ENCODE assay signal across 8 mouse cellular contexts in the genomic region with DNA sequence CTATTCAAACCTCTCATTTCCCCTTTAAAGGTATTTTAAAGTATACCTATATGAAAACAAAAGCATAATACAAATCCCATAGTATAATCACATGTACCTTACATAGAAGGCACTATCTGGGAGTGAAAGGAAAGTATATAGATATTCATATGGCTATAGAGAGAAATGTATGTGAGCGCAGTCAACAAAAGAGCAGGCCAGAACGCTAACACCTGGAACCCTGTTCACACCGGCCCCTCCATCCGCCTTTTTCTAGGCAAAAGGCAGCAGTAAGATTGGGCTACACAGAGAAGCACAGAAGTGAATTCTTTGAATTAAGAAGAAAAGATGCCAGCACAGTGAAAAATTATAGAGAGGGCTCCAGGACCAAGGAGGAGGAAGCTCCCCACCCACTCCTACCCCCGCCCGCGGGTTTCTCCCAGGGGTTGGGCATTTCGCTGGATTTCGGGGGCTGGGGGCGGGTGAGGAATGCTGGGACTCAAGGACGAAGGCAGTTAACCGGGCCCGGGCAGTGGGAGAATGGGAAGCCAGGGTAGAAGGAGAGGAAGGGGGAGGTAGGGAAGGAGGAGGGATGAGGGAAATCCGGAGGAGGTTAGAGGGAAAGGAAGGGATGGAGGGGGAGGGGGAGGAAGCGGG. TPM values are rescaled to one million over a fixed set of nuclear protein-coding genes. Genes with fewer than 3 reads are reported as not detected.
DNase-seq lines count a peak whose midpoint lies in the region; ATAC-seq and TF ChIP-seq lines count a peak whose summit lies in the region.

No protein-coding gene starts in this region.

- DNase-seq in layer of hippocampus, adult 2 months (ENCODE audit: low spot score in 2 of 2), result no peak
- no peak for DNase-seq in layer of hippocampus, adult 9-11 months
- no peak for DNase-seq in MEL (ENCODE audit: low read depth, low spot score)
- DNase-seq in limb, embryonic 14.5 days (ENCODE audit: low spot score), result no peak
- DNase-seq in spleen, adult 12 weeks (ENCODE audit: low spot score), result peak; percentile 9
- DNase-seq in gastrocnemius, adult 8-10 months (ENCODE audit: low spot score in 2 of 2), result no peak
- no peak for DNase-seq in layer of hippocampus, adult 11-12 months (ENCODE audit: low spot score)

- H3K4me1 ChIP-seq in MEL (ENCODE audit: control insufficient read depth in 1 of 2, insufficient read depth in 2 of 2, low read length in 2 of 2), result peaks cover 0 to 1% of the 10 kb centered on the region in 2 experiments; a peak in 1 of 4 replicates
- peaks cover 5% of the 10 kb centered on the region; the same call in 1 of the 2 replicates for H3K4me1 ChIP-seq in embryonic facial prominence, embryonic 15.5 days
- H3K4me1 ChIP-seq in limb, embryonic 14.5 days (ENCODE audit: control insufficient read depth, insufficient read depth, low read length), result peaks cover 6% of the 10 kb centered on the region; the same call in 1 of the 2 replicates

- TF ChIP-seq POLR2A in MEL (IDR thresholded peaks at IDR 0.05; ENCODE audit: control insufficient read depth in 1 of 2, insufficient read depth in 1 of 2, low read depth in 1 of 2, low read length in 2 of 2, poor library complexity in 1 of 2), result no peak
- no peak for TF ChIP-seq POLR2A in limb, embryonic 14.5 days (IDR thresholded peaks at IDR 0.05; ENCODE audit: borderline replicate concordance, extremely low read depth, insufficient read depth, insufficient read length)

- H3K36me3 ChIP-seq in MEL (ENCODE audit: control insufficient read depth in 1 of 2, insufficient read depth in 2 of 2, low read length in 2 of 2), result peaks cover 0 to 15% of the 10 kb centered on the region in 2 experiments; a peak in 2 of 4 replicates
- no peaks in the 10 kb centered on the region for H3K36me3 ChIP-seq in embryonic facial prominence, embryonic 15.5 days
- H3K36me3 ChIP-seq in limb, embryonic 14.5 days (ENCODE audit: control insufficient read depth, insufficient read depth, low read length), result peaks cover 3% of the 10 kb centered on the region

- WGBS in embryonic facial prominence, embryonic 15.5 days, result under 1% methylated on average over 15 of the region's 15 CpGs
- WGBS in limb, embryonic 14.5 days, result 2% methylated on average over 15 of the region's 15 CpGs

- peak overlapping the region; percentile 89 for H3K4me3 ChIP-seq in layer of hippocampus, adult 2 months
- H3K4me3 ChIP-seq in MEL (ENCODE audit: control insufficient read depth in 1 of 2, insufficient read depth in 1 of 2, low read depth in 2 of 2, low read length in 2 of 2), result peak overlapping the region; percentile 75 to 94
- peak overlapping the region; percentile 61 for H3K4me3 ChIP-seq in embryonic facial prominence, embryonic 15.5 days (replicated peaks)
- H3K4me3 ChIP-seq in limb, embryonic 14.5 days (replicated peaks; ENCODE audit: low read length), result peak overlapping the region; percentile 60

- H3K9ac ChIP-seq in MEL (ENCODE audit: control insufficient read depth, low read depth, low read length, poor library complexity, severe bottlenecking), result peak overlapping the region; percentile 80
- peak overlapping the region; percentile 78 for H3K9ac ChIP-seq in embryonic facial prominence, embryonic 15.5 days
- peak overlapping the region; percentile 87 for H3K9ac ChIP-seq in limb, embryonic 14.5 days (ENCODE audit: low read depth, low read length, severe bottlenecking)

- TF ChIP-seq CTCF in layer of hippocampus, adult 2 months (conservative IDR thresholded peaks at IDR 0.05), result no peak
- TF ChIP-seq CTCF in MEL (IDR thresholded peaks at IDR 0.05 in 2 of 3, conservative IDR thresholded peaks at IDR 0.05 in 1 of 3; ENCODE audit: control insufficient read depth in 1 of 3, insufficient read depth in 1 of 3, low read depth in 2 of 3, low read length in 3 of 3, poor library complexity in 1 of 3, severe bottlenecking in 1 of 3), result no peak

- no peak for ATAC-seq in embryonic facial prominence, embryonic 15.5 days (ENCODE audit: insufficient number of reproducible peaks, low FRiP score, low TSS enrichment, low read depth)
- ATAC-seq in limb, embryonic 14.5 days (ENCODE audit: low FRiP score, low read depth), result no peak

- H3K9me3 ChIP-seq in MEL (replicated peaks; ENCODE audit: insufficient read depth, low read length), result no peaks in the 10 kb centered on the region
- no peaks in the 10 kb centered on the region for H3K9me3 ChIP-seq in embryonic facial prominence, embryonic 15.5 days (replicated peaks)
- H3K9me3 ChIP-seq in limb, embryonic 14.5 days (ENCODE audit: control insufficient read depth, low read length), result no peaks in the 10 kb centered on the region

- TF ChIP-seq EP300 in MEL (IDR thresholded peaks at IDR 0.05; ENCODE audit: low read depth in 1 of 2, low read length in 2 of 2), result no peak

- H3K27ac ChIP-seq in layer of hippocampus, adult 2 months, result peak overlapping the region; percentile 99
- H3K27ac ChIP-seq in MEL (ENCODE audit: control insufficient read depth, low read depth, low read length), result no peak overlapping the region; the same call in 1 of the 2 replicates
- peak overlapping the region; percentile 99 for H3K27ac ChIP-seq in embryonic facial prominence, embryonic 15.5 days (replicated peaks)
- H3K27ac ChIP-seq in limb, embryonic 14.5 days (replicated peaks; ENCODE audit: low read depth, low read length), result peak overlapping the region; percentile 99

- H3K4me2 ChIP-seq in embryonic facial prominence, embryonic 15.5 days (replicated peaks), result peak overlapping the region; percentile 60
- peak overlapping the region; percentile 66 for H3K4me2 ChIP-seq in limb, embryonic 14.5 days (replicated peaks; ENCODE audit: low read depth, low read length, severe bottlenecking)

- no peak for TF ChIP-seq RAD21 in MEL (IDR thresholded peaks at IDR 0.05; ENCODE audit: low read depth, low read length)

- no peaks in the 10 kb centered on the region for H3K27me3 ChIP-seq in MEL (ENCODE audit: control insufficient read depth in 1 of 2, insufficient read depth in 2 of 2, low read length in 2 of 2)
- no peaks in the 10 kb centered on the region for H3K27me3 ChIP-seq in embryonic facial prominence, embryonic 15.5 days
- H3K27me3 ChIP-seq in limb, embryonic 14.5 days (ENCODE audit: control insufficient read depth, insufficient read depth, low read length), result no peaks in the 10 kb centered on the region

- H3K79me2 ChIP-seq in MEL (ENCODE audit: control insufficient read depth, insufficient read depth, low read length, poor library complexity), result peaks cover 6% of the 10 kb centered on the region

TF ChIP-seq in MEL, 35 proteins besides CTCF, POLR2A, EP300 and RAD21:
- TF ChIP-seq RCOR1 (IDR thresholded peaks at IDR 0.05; ENCODE audit: low read depth, low read length) (no peak), TAL1 (IDR thresholded peaks at IDR 0.05; ENCODE audit: low read length) (no peak), E2F4 (IDR thresholded peaks at IDR 0.05; ENCODE audit: borderline replicate concordance, low read depth, low read length) (no peak), NRF1 (IDR thresholded peaks at IDR 0.05; ENCODE audit: insufficient read depth, low read depth, low read length, poor library complexity, severe bottlenecking) (no peak), ZMIZ1 (IDR thresholded peaks at IDR 0.05; ENCODE audit: low read depth, low read length) (no peak), POLR2AphosphoS5 (IDR thresholded peaks at IDR 0.05; ENCODE audit: borderline replicate concordance, low read depth, low read length) (no peak), MYC (IDR thresholded peaks at IDR 0.05; ENCODE audit: low read depth, low read length) (no peak), USF2 (IDR thresholded peaks at IDR 0.05; ENCODE audit: borderline replicate concordance in 1 of 2, insufficient read depth in 1 of 2, low read depth in 1 of 2, low read length in 2 of 2) (no peak), UBTF (IDR thresholded peaks at IDR 0.05; ENCODE audit: borderline replicate concordance, insufficient read depth, low read depth, low read length) (no peak)
TF ChIP-seq in MEL: peak in this region for 0.

RNA-seq across cellular contexts. Expression of gene Sppl2a, which starts 0.7 kb away (rescaled TPM):
- total RNA-seq in layer of hippocampus, adult 2 months (2021), result 10 to 100 TPM; 28.5 to 29.1 TPM
- total RNA-seq in MEL (2012; rRNA removed), result 16.6 and 17.5 TPM in 2 replicates
- polyA plus RNA-seq in MEL (2012; ENCODE audit: insufficient read depth in 1 of 2, insufficient read length in 2 of 2, low read depth in 1 of 2, low replicate concordance in 2 of 2, missing spikeins in 1 of 2), result 10 to 100 TPM in 1 of 2 experiments, not detected in 1; 12.1 TPM
- 60.2 and 63.2 TPM in 2 replicates for polyA plus RNA-seq in embryonic facial prominence, embryonic 15.5 days (2015; fragmentation: Nextera tagmentation; extraction: Ambion mirVana)
- 35.9 and 42.1 TPM in 2 replicates for polyA plus RNA-seq in limb, embryonic 14.5 days (2012; rRNA removed)
- 63.3 and 65.4 TPM in 2 replicates for polyA plus RNA-seq in limb, embryonic 14.5 days (2014; fragmentation: Nextera tagmentation; extraction: Ambion mirVana)
- 10 to 100 TPM; 70.6 to 76.0 (median 71.9) TPM for total RNA-seq in gastrocnemius, adult 8-10 months (2022)

RNA-seq across cellular contexts. Expression of gene Trpm7, which starts 56.3 kb away (rescaled TPM):
- total RNA-seq in layer of hippocampus, adult 2 months (2021), result 10 to 100 TPM; 40.6 to 52.0 TPM
- 22.3 and 27.4 TPM in 2 replicates for total RNA-seq in MEL (2012; rRNA removed)
- polyA plus RNA-seq in MEL (2012; ENCODE audit: insufficient read depth in 1 of 2, insufficient read length in 2 of 2, low read depth in 1 of 2, low replicate concordance in 2 of 2, missing spikeins in 1 of 2), result 10 to 100 TPM in 1 of 2 experiments, not detected in 1; 23.1 TPM
- 45.6 and 47.8 TPM in 2 replicates for polyA plus RNA-seq in embryonic facial prominence, embryonic 15.5 days (2015; fragmentation: Nextera tagmentation; extraction: Ambion mirVana)
- polyA plus RNA-seq in limb, embryonic 14.5 days (2012; rRNA removed), result 41.8 and 44.3 TPM in 2 replicates
- 43.6 and 49.7 TPM in 2 replicates for polyA plus RNA-seq in limb, embryonic 14.5 days (2014; fragmentation: Nextera tagmentation; extraction: Ambion mirVana)
- 10 to 100 TPM; 21.0 to 26.4 (median 25.5) TPM for total RNA-seq in gastrocnemius, adult 8-10 months (2022)
